In the genomic region with DNA sequence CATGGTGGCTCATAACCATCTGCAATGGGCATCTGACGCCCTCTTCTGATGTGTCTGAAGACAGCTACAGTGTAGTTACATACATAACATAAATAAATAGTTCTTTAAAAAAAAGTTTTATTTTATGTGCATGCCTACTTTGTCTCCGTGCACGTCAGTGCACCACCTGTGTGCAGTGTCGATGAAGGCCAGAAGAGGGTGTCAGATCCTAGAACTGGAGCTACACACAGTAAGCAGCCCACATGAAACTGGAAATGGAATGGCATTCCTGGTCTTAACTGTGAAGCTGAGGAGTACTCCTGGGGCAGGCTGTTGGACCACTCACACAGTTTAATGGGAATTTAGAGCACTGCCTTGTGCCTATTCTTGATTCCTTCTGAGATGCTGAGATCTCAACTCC, we compare ENCODE assay signal across 18 mouse cellular contexts. TPM values are rescaled to one million over a fixed set of nuclear protein-coding genes. Genes with fewer than 3 reads are reported as not detected.
DNase-seq lines count a peak whose midpoint lies in the region; ATAC-seq lines count a peak whose summit lies in the region.
"Had no signal": no experiment of that assay in that cellular context is flagged by ENCODE, and none has a peak within 500 bp of the region (broad histone marks: within the 10 kb centered on the region; RNA-seq: fewer than 3 reads in every experiment).

No protein-coding gene starts in this region.

- H3K4me1 ChIP-seq in kidney, embryonic 15.5 days: peaks cover 4% of the 10 kb centered on the region; the same call in 1 of the 2 replicates
- H3K4me1 ChIP-seq: hindbrain, embryonic 10.5 days had no signal

- peak; percentile 61; the same call in 1 of the 2 replicates for ATAC-seq in frontal cortex, adult (ENCODE audit: low TSS enrichment)
- no peak for ATAC-seq in kidney, embryonic 15.5 days (replicated peaks; ENCODE audit: low FRiP score)
- ATAC-seq: Patski had no signal

- no peak overlapping the region for H3K4me2 ChIP-seq in kidney, embryonic 15.5 days
- H3K4me2 ChIP-seq: limb, embryonic 13.5 days had no signal

- H3K27ac ChIP-seq in kidney, embryonic 15.5 days: no peak overlapping the region
- H3K27ac ChIP-seq: hindbrain, embryonic 10.5 days; limb, embryonic 13.5 days; macrophage had no signal

- H3K36me3 ChIP-seq in kidney, embryonic 15.5 days: peaks cover 56% of the 10 kb centered on the region

- H3K27me3 ChIP-seq in kidney, embryonic 15.5 days: no peaks in the 10 kb centered on the region
- H3K27me3 ChIP-seq: limb, embryonic 13.5 days; Patski had no signal

- no peaks in the 10 kb centered on the region for H3K9me3 ChIP-seq in kidney, embryonic 15.5 days (replicated peaks)
- H3K9me3 ChIP-seq: hindbrain, embryonic 10.5 days; limb, embryonic 13.5 days had no signal

- H3K9ac ChIP-seq in kidney, embryonic 15.5 days: no peak overlapping the region
- H3K9ac ChIP-seq: limb, embryonic 13.5 days had no signal

- no peak overlapping the region for H3K4me3 ChIP-seq in kidney, embryonic 15.5 days (replicated peaks)
- H3K4me3 ChIP-seq: hindbrain, embryonic 10.5 days; limb, embryonic 13.5 days had no signal

- no peak for DNase-seq in frontal cortex, postnatal 25 days (ENCODE audit: low spot score in 2 of 2)
- DNase-seq in kidney, postnatal 36 days: peak; percentile 47 to 67
- DNase-seq in 3T3-L1 (ENCODE audit: low read depth, low spot score) (peak; percentile 9), R1 (ENCODE audit: low read depth, low spot score) (peak; percentile 70)
- DNase-seq in retina, postnatal 1 day: no peak
- no peak for DNase-seq in gastrocnemius, postnatal 10 days
- DNase-seq: adrenal gland, adult 8-10 months; embryo, embryonic 11 days; kidney, adult 8-10 months; layer of hippocampus, postnatal 36 days; right cerebral cortex, adult 18-20 months; thymus, postnatal 25 days had no signal

- 92% methylated on average over 4 of the region's 4 CpGs for WGBS in kidney, embryonic 15.5 days

RNA-seq across cellular contexts. Expression of gene Cisd1, which starts 12.4 kb away (rescaled TPM):
- polyA plus RNA-seq in kidney, embryonic 15.5 days (2015; fragmentation: Nextera tagmentation; extraction: Ambion mirVana): 131 and 136 TPM in 2 replicates
- total RNA-seq in gastrocnemius, postnatal 10 days (2021): 10 to 100 TPM; 78.0 to 93.6 TPM

RNA-seq across cellular contexts. Expression of gene Ipmk, which starts 15.2 kb away (rescaled TPM):
- 14.3 and 18.6 TPM in 2 replicates for polyA plus RNA-seq in kidney, embryonic 15.5 days (2015; fragmentation: Nextera tagmentation; extraction: Ambion mirVana)
- total RNA-seq in gastrocnemius, postnatal 10 days (2021): 10 to 100 TPM; 10.3 to 12.2 TPM

RNA-seq across cellular contexts. Expression of gene Ube2d1, which starts 47.3 kb away (rescaled TPM):
- polyA plus RNA-seq in kidney, embryonic 15.5 days (2015; fragmentation: Nextera tagmentation; extraction: Ambion mirVana): 60.5 and 62.8 TPM in 2 replicates
- total RNA-seq in gastrocnemius, postnatal 10 days (2021): 100 to 1,000 TPM; 141 to 158 TPM

Comparison
In these comparisons a context has a peak if more than half of its experiments do, and no peak if none do; other contexts are left out.
1. DNase-seq: peak in kidney, postnatal 36 days (2 of 2), 3T3-L1 (single experiment) and R1 (single experiment); none in frontal cortex, postnatal 25 days (0 of 2), retina, postnatal 1 day (single experiment) and gastrocnemius, postnatal 10 days (single experiment).